8 mouse cellular contexts compared by ENCODE assay signal in the genomic region with DNA sequence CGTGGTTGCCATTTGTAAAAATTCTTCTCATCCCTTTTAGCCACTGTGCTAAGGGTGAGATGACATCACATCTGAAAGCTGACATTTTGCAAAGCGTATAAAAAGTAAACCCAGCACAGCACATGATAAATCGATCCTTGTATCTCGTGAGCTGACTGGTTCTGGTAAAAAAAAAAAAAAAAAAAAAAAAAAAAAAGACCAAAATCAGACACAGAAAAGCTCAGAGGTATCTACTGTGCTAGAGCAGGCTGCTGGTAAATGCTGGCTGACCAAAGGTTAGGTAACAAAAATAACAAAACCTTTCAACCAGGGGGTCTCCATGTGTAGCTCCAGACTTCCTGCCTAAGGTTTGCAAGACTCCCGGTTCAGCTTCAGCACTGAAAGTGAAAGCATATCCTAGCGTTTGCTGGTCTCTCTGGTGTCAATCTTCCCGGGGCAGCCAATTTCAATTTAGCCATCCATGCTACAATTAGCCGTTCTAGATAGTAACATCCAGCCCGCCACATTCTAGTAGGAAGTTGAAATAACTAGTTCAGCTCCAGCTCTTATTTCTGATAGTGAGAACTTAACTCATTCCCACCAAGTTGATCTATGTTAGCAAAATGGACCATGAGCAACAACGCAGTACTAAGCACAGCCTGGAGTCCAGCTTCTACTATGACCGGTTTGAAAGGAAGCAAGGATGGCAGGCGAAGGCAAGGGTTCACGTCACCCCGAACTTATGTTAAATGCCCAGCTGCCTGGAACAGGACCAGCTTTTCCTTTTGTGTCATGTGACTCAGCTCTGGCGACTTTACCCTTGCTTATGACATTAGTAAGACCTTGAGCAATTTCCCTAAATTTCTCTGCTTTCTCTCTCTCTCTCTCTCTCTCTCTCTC. TPM values are rescaled to one million over a fixed set of nuclear protein-coding genes. Genes with fewer than 3 reads are reported as not detected.
DNase-seq lines count a peak whose midpoint lies in the region; ATAC-seq and TF ChIP-seq lines count a peak whose summit lies in the region.

No protein-coding gene starts in this region.

- H3K36me3 ChIP-seq in kidney, embryonic 16.5 days (ENCODE audit: insufficient read depth, low read length), result no peaks in the 10 kb centered on the region
- no peaks in the 10 kb centered on the region for H3K36me3 ChIP-seq in heart, embryonic 14.5 days (ENCODE audit: control insufficient read depth, insufficient read depth, low read length)
- H3K36me3 ChIP-seq in liver, postnatal 0 days (replicated peaks; ENCODE audit: insufficient read depth, low read length), result no peaks in the 10 kb centered on the region

- H3K4me3 ChIP-seq in kidney, embryonic 16.5 days (ENCODE audit: low read length), result no peak overlapping the region
- peak overlapping the region in 1 of 2 experiments; percentile 13; a peak in 2 of 4 replicates for H3K4me3 ChIP-seq in heart, embryonic 14.5 days (ENCODE audit: control insufficient read depth in 1 of 2, insufficient read depth in 1 of 2, low read depth in 1 of 2, low read length in 2 of 2)
- H3K4me3 ChIP-seq in liver, postnatal 0 days (ENCODE audit: low read depth, low read length), result peak overlapping the region; percentile 42

- DNase-seq in kidney, adult 18-20 months, result peak; percentile 22
- peak; percentile 5 for DNase-seq in adipocyte (ENCODE audit: low spot score)
- no peak for DNase-seq in liver, postnatal 0 days
- DNase-seq in left cerebral cortex, postnatal 10 days (ENCODE audit: extremely low spot score in 1 of 2, low spot score in 2 of 2), result no peak
- no peak for DNase-seq in frontal cortex, postnatal 36 days (ENCODE audit: low spot score in 2 of 2)
- no peak for DNase-seq in B cell, adult 2 months

- no peak overlapping the region for H3K27ac ChIP-seq in kidney, embryonic 16.5 days (ENCODE audit: low read length)
- H3K27ac ChIP-seq in heart, embryonic 14.5 days (replicated peaks in 1 of 2; ENCODE audit: control insufficient read depth in 1 of 2, insufficient read depth in 1 of 2, low read depth in 2 of 2, low read length in 2 of 2), result no peak overlapping the region
- H3K27ac ChIP-seq in liver, postnatal 0 days (ENCODE audit: low read depth), result 0 out of 2 replicates have a peak overlapping the region, but pooled peaks have one; percentile 11

- no peak overlapping the region for H3K9ac ChIP-seq in kidney, embryonic 16.5 days (replicated peaks; ENCODE audit: low read length)
- H3K9ac ChIP-seq in heart, embryonic 14.5 days (ENCODE audit: low read length), result no peak overlapping the region
- peak overlapping the region; percentile 48 for H3K9ac ChIP-seq in liver, postnatal 0 days (replicated peaks)

- H3K4me1 ChIP-seq in kidney, embryonic 16.5 days (ENCODE audit: insufficient read depth, low read length), result no peaks in the 10 kb centered on the region
- H3K4me1 ChIP-seq in heart, embryonic 14.5 days (ENCODE audit: control insufficient read depth in 2 of 2, insufficient read depth in 2 of 2, low read length in 2 of 2), result no peaks in the 10 kb centered on the region
- no peaks in the 10 kb centered on the region; the same call in 1 of the 2 replicates for H3K4me1 ChIP-seq in liver, postnatal 0 days (ENCODE audit: insufficient read depth)

- no peaks in the 10 kb centered on the region for H3K27me3 ChIP-seq in kidney, embryonic 16.5 days (ENCODE audit: insufficient read depth, low read length)
- H3K27me3 ChIP-seq in heart, embryonic 14.5 days (ENCODE audit: control insufficient read depth, insufficient read depth, low read length), result no peaks in the 10 kb centered on the region
- H3K27me3 ChIP-seq in liver, postnatal 0 days (ENCODE audit: insufficient read depth, low read length), result no peaks in the 10 kb centered on the region

- no peak for TF ChIP-seq CTCF in liver, postnatal 0 days (IDR thresholded peaks at IDR 0.05; ENCODE audit: low read depth)

- intact Hi-C loops in left cerebral cortex, postnatal 10 days (cut with DNase I), result loop anchor here (5.0 kb wide), 1 partner anchor 108 kb away; no protein-coding TSS in a partner anchor

- no peak overlapping the region for H3K4me2 ChIP-seq in kidney, embryonic 16.5 days (replicated peaks; ENCODE audit: low read depth, low read length)
- H3K4me2 ChIP-seq in heart, embryonic 14.5 days (ENCODE audit: low read length), result peak overlapping the region; percentile 46
- peak overlapping the region; percentile 69 for H3K4me2 ChIP-seq in liver, postnatal 0 days (ENCODE audit: low read depth, low read length)

- no peak for ATAC-seq in kidney, embryonic 16.5 days (ENCODE audit: low FRiP score, low TSS enrichment)
- ATAC-seq in heart, embryonic 14.5 days (ENCODE audit: insufficient number of reproducible peaks, insufficient read depth, low FRiP score, low read depth), result no peak
- no peak for ATAC-seq in liver, postnatal 0 days

- H3K9me3 ChIP-seq in kidney, embryonic 16.5 days (ENCODE audit: low read length), result no peaks in the 10 kb centered on the region
- H3K9me3 ChIP-seq in heart, embryonic 14.5 days (ENCODE audit: control insufficient read depth, low read length), result 0 out of 2 replicates have a peak, but pooled peaks cover 2% of the 10 kb centered on the region
- H3K9me3 ChIP-seq in liver, postnatal 0 days (ENCODE audit: low read length), result no peaks in the 10 kb centered on the region

- TF ChIP-seq EP300 in liver, postnatal 0 days (IDR thresholded peaks at IDR 0.05; ENCODE audit: low read depth), result no peak

- 49% methylated on average over 15 of the region's 15 CpGs for WGBS in kidney, embryonic 16.5 days
- WGBS in heart, embryonic 14.5 days, result 48% methylated on average over 15 of the region's 15 CpGs
- 36% methylated on average over 15 of the region's 15 CpGs for WGBS in liver, postnatal 0 days (ENCODE audit: insufficient replicate concordance)

RNA-seq across cellular contexts. Expression of gene Cit, which starts 45.8 kb away (rescaled TPM):
- polyA plus RNA-seq in kidney, embryonic 16.5 days (2015; fragmentation: Nextera tagmentation; extraction: Ambion mirVana), result 30.4 and 36.6 TPM in 2 replicates
- 15.9 and 16.7 TPM in 2 replicates for polyA plus RNA-seq in heart, embryonic 14.5 days (2014; fragmentation: Nextera tagmentation; extraction: Ambion mirVana)
- 9.1 and 11.5 TPM in 2 replicates for polyA plus RNA-seq in liver, postnatal 0 days (2015; fragmentation: Nextera tagmentation; extraction: Ambion mirVana)
- 100 to 1,000 TPM; 105 to 116 TPM for total RNA-seq in left cerebral cortex, postnatal 10 days (2021)

Comparison
In these comparisons a context has a peak if more than half of its experiments do, and no peak if none do; other contexts are left out.
1. DNase-seq: peak in kidney, adult 18-20 months (single experiment) and adipocyte (single experiment); none in liver, postnatal 0 days (single experiment), left cerebral cortex, postnatal 10 days (0 of 2), frontal cortex, postnatal 36 days (0 of 2) and B cell, adult 2 months (0 of 2).